Mouse (Mus musculus) hematopoietic multipotent progenitor cell, adult 10-12 weeks (in vitro differentiated cells): ENCODE data around the gene Arx. TPM values are rescaled to one million over a fixed set of nuclear protein-coding genes. Genes with fewer than 3 reads are reported as not detected.

Source experiments
- polyA plus RNA-seq: library from polyadenylated mRNA; stranded (reverse); fragments of >175 nt; gene quantifications from 2 replicates; pipeline ENCODE4 v1.2.3, GENCODE M21; 2012; ENCODE audit warnings: low replicate concordance

Arx gene
- not detected in 2 replicates for polyA plus RNA-seq

DNA sequence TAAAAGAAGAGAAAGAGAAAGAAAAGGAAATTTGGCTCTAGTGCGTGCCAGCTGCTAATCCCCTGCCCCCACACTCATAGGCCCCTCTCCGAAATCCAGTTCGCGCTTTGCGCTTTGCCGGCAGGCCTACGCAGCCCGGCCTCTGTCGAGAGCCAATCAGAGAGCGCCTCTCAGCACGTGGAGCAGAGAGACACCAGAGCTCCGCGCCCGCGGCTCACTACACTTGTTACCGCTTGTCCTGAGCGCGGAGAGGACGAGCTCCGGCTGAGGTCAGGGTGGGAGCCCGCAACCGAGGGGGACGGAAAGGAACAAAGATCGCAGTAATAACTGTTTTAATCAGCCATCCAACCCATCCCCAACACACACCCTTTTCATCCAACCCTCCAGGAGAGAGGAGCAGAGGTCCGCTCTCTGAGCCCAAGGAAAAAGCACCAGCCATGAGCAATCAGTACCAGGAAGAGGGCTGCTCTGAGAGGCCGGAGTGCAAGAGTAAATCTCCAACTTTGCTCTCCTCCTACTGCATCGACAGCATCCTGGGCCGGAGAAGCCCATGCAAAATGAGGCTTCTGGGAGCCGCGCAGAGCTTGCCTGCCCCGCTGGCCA is at the start of gene Arx:
Gene Arx (plus strand): TSS at position 155 of the 603 bp plus-strand sequence.

